In genomic region chr4:129058207-129059092, GRCm38 (mm10) we compare ENCODE assay signal across 8 mouse cellular contexts. TPM values are rescaled to one million over a fixed set of nuclear protein-coding genes. Genes with fewer than 3 reads are reported as not detected.
A peak's percentile ranks its signal among the peaks of the same experiment; 100 is the strongest.
DNase-seq lines count a peak whose midpoint lies in the region; ATAC-seq and TF ChIP-seq lines count a peak whose summit lies in the region.

TSS of gene Rnf19b (plus strand) at chr4:129058271.

- no peaks in the 10 kb centered on the region for H3K27me3 ChIP-seq in heart, embryonic 12.5 days (replicated peaks)
- no peaks in the 10 kb centered on the region; the same call in 1 of the 2 replicates for H3K27me3 ChIP-seq in kidney, embryonic 16.5 days (ENCODE audit: insufficient read depth, low read length)
- no peaks in the 10 kb centered on the region for H3K27me3 ChIP-seq in liver, embryonic 15.5 days

- H3K4me1 ChIP-seq in embryonic fibroblast, embryonic 13.5 days (ENCODE audit: control insufficient read depth, insufficient read depth, low read length) = peaks cover 9% of the 10 kb centered on the region
- H3K4me1 ChIP-seq in heart, embryonic 12.5 days (replicated peaks) = peaks cover 12% of the 10 kb centered on the region
- peaks cover 13% of the 10 kb centered on the region for H3K4me1 ChIP-seq in kidney, embryonic 16.5 days (ENCODE audit: insufficient read depth, low read length)
- H3K4me1 ChIP-seq in liver, embryonic 15.5 days (replicated peaks) = peaks cover 55% of the 10 kb centered on the region

- TF ChIP-seq CTCF in embryonic fibroblast, embryonic 13.5 days (IDR thresholded peaks at IDR 0.05; ENCODE audit: borderline replicate concordance, insufficient read depth, low read length) = no peak

- H3K36me3 ChIP-seq in heart, embryonic 12.5 days = no peaks in the 10 kb centered on the region
- no peaks in the 10 kb centered on the region for H3K36me3 ChIP-seq in kidney, embryonic 16.5 days (ENCODE audit: insufficient read depth, low read length)
- no peaks in the 10 kb centered on the region for H3K36me3 ChIP-seq in liver, embryonic 15.5 days (replicated peaks)

- peak; percentile 72 for ATAC-seq in heart, embryonic 12.5 days (ENCODE audit: insufficient number of reproducible peaks, low FRiP score)
- peak; percentile 66 for ATAC-seq in kidney, embryonic 16.5 days (ENCODE audit: low FRiP score, low TSS enrichment)
- peak; percentile 76 for ATAC-seq in liver, embryonic 15.5 days (ENCODE audit: insufficient read depth)

- H3K9ac ChIP-seq in heart, embryonic 12.5 days = peak within 1 kb of the TSS; percentile 90
- H3K9ac ChIP-seq in kidney, embryonic 16.5 days (replicated peaks; ENCODE audit: low read length) = peak within 1 kb of the TSS; percentile 83
- H3K9ac ChIP-seq in liver, embryonic 15.5 days = peak within 1 kb of the TSS; percentile 92

- peak within 1 kb of the TSS; percentile 14; the same call in 1 of the 2 replicates for H3K27ac ChIP-seq in embryonic fibroblast, embryonic 13.5 days (ENCODE audit: insufficient read depth, low read length)
- peak within 1 kb of the TSS; percentile 79 for H3K27ac ChIP-seq in heart, embryonic 12.5 days (ENCODE audit: poor library complexity, severe bottlenecking)
- peak within 1 kb of the TSS; percentile 68 for H3K27ac ChIP-seq in kidney, embryonic 16.5 days (ENCODE audit: low read length)
- H3K27ac ChIP-seq in liver, embryonic 15.5 days (replicated peaks) = peak within 1 kb of the TSS; percentile 91

- DNase-seq in CD4-positive helper T cell, adult 2 months (ENCODE audit: low read depth, low spot score) = peak; percentile 64
- peak; percentile 62 for DNase-seq in adrenal gland, postnatal 25 days
- DNase-seq in neural tube, embryonic 10.5 days (ENCODE audit: extremely low spot score, low spot score) = peak; percentile 71
- peak; percentile 70 for DNase-seq in testis, postnatal 14 days (ENCODE audit: low spot score)

- WGBS in heart, embryonic 12.5 days = under 1% methylated on average over 86 of the region's 107 CpGs
- under 1% methylated on average over 75 of the region's 107 CpGs for WGBS in kidney, embryonic 16.5 days
- under 1% methylated on average over 100 of the region's 107 CpGs for WGBS in liver, embryonic 15.5 days (ENCODE audit: insufficient replicate concordance)

- peak within 1 kb of the TSS; percentile 71 for H3K4me3 ChIP-seq in embryonic fibroblast, embryonic 13.5 days (ENCODE audit: insufficient read depth, low read length)
- peak within 1 kb of the TSS; percentile 78 for H3K4me3 ChIP-seq in heart, embryonic 12.5 days
- peak within 1 kb of the TSS; percentile 61 for H3K4me3 ChIP-seq in kidney, embryonic 16.5 days (ENCODE audit: low read length)
- H3K4me3 ChIP-seq in liver, embryonic 15.5 days (replicated peaks) = peak within 1 kb of the TSS; percentile 87

- no peaks in the 10 kb centered on the region for H3K9me3 ChIP-seq in heart, embryonic 12.5 days (replicated peaks)
- no peaks in the 10 kb centered on the region for H3K9me3 ChIP-seq in kidney, embryonic 16.5 days (ENCODE audit: low read length)
- no peaks in the 10 kb centered on the region for H3K9me3 ChIP-seq in liver, embryonic 15.5 days (replicated peaks)

- H3K4me2 ChIP-seq in heart, embryonic 12.5 days = peak within 1 kb of the TSS; percentile 100
- peak within 1 kb of the TSS; percentile 82 for H3K4me2 ChIP-seq in kidney, embryonic 16.5 days (replicated peaks; ENCODE audit: low read depth, low read length)
- H3K4me2 ChIP-seq in liver, embryonic 15.5 days = peak within 1 kb of the TSS; percentile 95

- TF ChIP-seq POLR2A in embryonic fibroblast, embryonic 13.5 days (IDR thresholded peaks at IDR 0.05; ENCODE audit: low read depth, low read length) = no peak

RNA-seq across cellular contexts. Expression of gene Rnf19b, which starts in this region (rescaled TPM):
- 20.5 and 29.8 TPM in 2 replicates for total RNA-seq in adrenal gland, postnatal 25 days (2021)
- 49.7 and 62.6 TPM in 2 replicates for polyA plus RNA-seq in embryonic fibroblast, embryonic 13.5 days (2011; ENCODE audit: insufficient read length, low read depth, missing spikeins)
- 8.1 and 8.2 TPM in 2 replicates for polyA plus RNA-seq in heart, embryonic 12.5 days (2016; fragmentation: Nextera tagmentation; extraction: Ambion mirVana)
- polyA plus RNA-seq in kidney, embryonic 16.5 days (2015; fragmentation: Nextera tagmentation; extraction: Ambion mirVana) = 6.4 and 6.7 TPM in 2 replicates
- polyA plus RNA-seq in liver, embryonic 15.5 days (2015; fragmentation: Nextera tagmentation; extraction: Ambion mirVana) = 4.8 and 5.5 TPM in 2 replicates

Comparison
In these comparisons a context has a peak if more than half of its experiments do, and no peak if none do; other contexts are left out.
1. Peak in every context shown above with its lines: DNase-seq, ATAC-seq, H3K4me3 ChIP-seq and H3K27ac ChIP-seq.
2. H3K27ac ChIP-seq: peak in every context shown above with its lines; median percentile 91 in liver, embryonic 15.5 days; 79 in heart, embryonic 12.5 days; 68 in kidney, embryonic 16.5 days; 14 in embryonic fibroblast, embryonic 13.5 days.